Comparison of ENCODE assay signal across 10 mouse cellular contexts in genomic region chr14:34588498-34588897, GRCm38 (mm10). TPM values are rescaled to one million over a fixed set of nuclear protein-coding genes. Genes with fewer than 3 reads are reported as not detected.
DNase-seq lines count a peak whose midpoint lies in the region; ATAC-seq lines count a peak whose summit lies in the region.
"Had no signal": no experiment of that assay in that cellular context is flagged by ENCODE, and none has a peak within 500 bp of the region (broad histone marks: within the 10 kb centered on the region; RNA-seq: fewer than 3 reads in every experiment).

Gene Ldb3, minus strand, starts transcription at chr14:34588682.

- WGBS in intestine, embryonic 15.5 days = 43% methylated on average over 8 of the region's 8 CpGs

- peak within 1 kb of the TSS; percentile 45 for H3K4me2 ChIP-seq in intestine, embryonic 15.5 days (replicated peaks)
- H3K4me2 ChIP-seq: hindbrain, embryonic 14.5 days; midbrain, embryonic 12.5 days had no signal

- H3K4me3 ChIP-seq in intestine, embryonic 15.5 days (replicated peaks) = no peak within 1 kb of the TSS; the same call in 1 of the 2 replicates
- H3K4me3 ChIP-seq: midbrain, embryonic 12.5 days had no signal

- no peaks in the 10 kb centered on the region for H3K36me3 ChIP-seq in intestine, embryonic 15.5 days
- H3K36me3 ChIP-seq: midbrain, embryonic 12.5 days had no signal

- H3K9ac ChIP-seq in intestine, embryonic 15.5 days = peak within 1 kb of the TSS; percentile 18; the same call in 1 of the 2 replicates
- H3K9ac ChIP-seq: hindbrain, embryonic 14.5 days; midbrain, embryonic 12.5 days had no signal

- peak; percentile 65 for ATAC-seq in intestine, embryonic 15.5 days
- ATAC-seq in erythroid progenitor cell, adult 5-6 weeks (replicated peaks; ENCODE audit: low FRiP score, poor library complexity, severe bottlenecking) = no peak

- peak; percentile 20 for DNase-seq in 3T3-L1 (ENCODE audit: low read depth, low spot score)
- DNase-seq in adrenal gland, adult 8-10 months = peak; percentile 24
- peak; percentile 99 for DNase-seq in heart, adult 11 months
- no peak for DNase-seq in c-Kit-positive CD71-positive TER-119-positive erythroid progenitor cells, embryonic 14.5 days (ENCODE audit: low spot score)
- DNase-seq in cerebellum, adult 11-12 months = no peak
- DNase-seq: thymus, postnatal 25 days had no signal

- no peaks in the 10 kb centered on the region for H3K9me3 ChIP-seq in intestine, embryonic 15.5 days
- H3K9me3 ChIP-seq: midbrain, embryonic 12.5 days had no signal

- peak within 1 kb of the TSS; percentile 87 for H3K27ac ChIP-seq in intestine, embryonic 15.5 days
- H3K27ac ChIP-seq: hindbrain, embryonic 14.5 days; midbrain, embryonic 12.5 days had no signal

- peaks cover 31% of the 10 kb centered on the region for H3K4me1 ChIP-seq in intestine, embryonic 15.5 days (replicated peaks)

- no peaks in the 10 kb centered on the region for H3K27me3 ChIP-seq in intestine, embryonic 15.5 days (replicated peaks)

RNA-seq across cellular contexts. Expression of gene Ldb3, which starts in this region (rescaled TPM):
- total RNA-seq in adrenal gland, adult 8-10 months (2022) = under 1 TPM; 0.35 to 0.98 (median 0.69) TPM
- 7.6 and 7.8 TPM in 2 replicates for polyA plus RNA-seq in intestine, embryonic 15.5 days (2015; fragmentation: Nextera tagmentation; extraction: Ambion mirVana)
- total RNA-seq in erythroid progenitor cell, adult 5-6 weeks (2015; ENCODE audit: low replicate concordance) = not detected in 2 replicates
- total RNA-seq in erythroid progenitor cell, adult 5-6 weeks (2017; ENCODE audit: low replicate concordance) = not detected in 2 replicates

Comparison
In these comparisons a context has a peak if more than half of its experiments do, and no peak if none do; other contexts are left out.
1. Peak in DNase-seq in adrenal gland, adult 8-10 months; RNA of the gene not detected or under 1 TPM.
2. DNase-seq: peak in 3T3-L1 (single experiment) and heart, adult 11 months (single experiment); none in c-Kit-positive CD71-positive TER-119-positive erythroid progenitor cells, embryonic 14.5 days (single experiment) and cerebellum, adult 11-12 months (single experiment).